8 mouse cellular contexts compared by ENCODE assay signal in the genomic region with DNA sequence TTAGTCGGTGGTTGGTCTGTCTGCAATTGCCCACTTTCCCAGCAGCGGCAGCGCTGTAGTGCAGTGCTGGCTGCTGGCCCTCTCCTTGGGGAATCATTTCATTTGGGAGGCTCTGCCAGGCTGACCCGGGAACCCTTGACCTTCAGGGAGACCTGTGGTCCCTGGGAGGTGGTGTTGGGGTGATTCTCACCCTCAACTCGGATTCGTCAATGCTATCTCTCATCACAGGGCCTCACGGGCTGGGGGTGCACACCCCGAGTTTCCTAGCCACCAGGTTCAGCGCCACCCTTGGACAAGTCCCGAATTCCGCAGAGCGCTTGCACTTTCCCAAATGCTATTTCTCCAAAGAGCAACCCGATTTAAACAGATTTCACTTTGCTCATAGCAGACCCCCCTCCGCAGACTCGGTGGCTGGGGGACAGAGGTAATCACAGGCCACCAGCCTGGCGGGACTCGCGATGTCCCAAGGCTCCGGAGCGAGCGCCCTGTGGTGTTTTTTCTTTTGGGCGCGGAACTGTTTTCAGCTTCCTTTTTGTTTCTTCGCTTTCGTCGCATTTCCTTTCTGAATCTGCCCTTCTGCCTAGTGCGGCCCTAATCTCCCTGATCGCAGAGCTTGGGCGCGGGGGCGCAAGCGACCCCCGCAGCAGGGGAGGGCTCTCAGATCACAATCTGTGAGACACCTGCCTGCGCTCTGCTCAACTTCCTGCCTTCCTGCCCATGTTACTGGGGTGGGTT.
DNase-seq lines count a peak whose midpoint lies in the region; ATAC-seq and TF ChIP-seq lines count a peak whose summit lies in the region.

No protein-coding gene starts in this region.

- TF ChIP-seq CTCF in brain, embryonic 14.5 days (IDR thresholded peaks at IDR 0.05; ENCODE audit: borderline replicate concordance, extremely low read depth, insufficient read depth, insufficient read length) = no peak

- peaks cover 11% of the 10 kb centered on the region; the same call in 1 of the 2 replicates for H3K27me3 ChIP-seq in heart, embryonic 14.5 days (ENCODE audit: control insufficient read depth, insufficient read depth, low read length)
- 0 out of 2 replicates have a peak, but pooled peaks cover 6% of the 10 kb centered on the region for H3K27me3 ChIP-seq in liver, embryonic 12.5 days (replicated peaks)
- H3K27me3 ChIP-seq in stomach, embryonic 16.5 days (ENCODE audit: control insufficient read depth, insufficient read depth, low read length) = no peaks in the 10 kb centered on the region; the same call in 1 of the 2 replicates

- under 1% methylated on average over 34 of the region's 34 CpGs for WGBS in heart, embryonic 14.5 days
- WGBS in liver, embryonic 12.5 days (ENCODE audit: insufficient replicate concordance) = 1% methylated on average over 34 of the region's 34 CpGs
- under 1% methylated on average over 34 of the region's 34 CpGs for WGBS in stomach, embryonic 16.5 days

- no peaks in the 10 kb centered on the region for H3K9me3 ChIP-seq in heart, embryonic 14.5 days (ENCODE audit: control insufficient read depth, low read length)
- no peaks in the 10 kb centered on the region for H3K9me3 ChIP-seq in liver, embryonic 12.5 days (replicated peaks)
- H3K9me3 ChIP-seq in stomach, embryonic 16.5 days (replicated peaks; ENCODE audit: control insufficient read depth, low read length) = no peaks in the 10 kb centered on the region

- peak; percentile 20 to 33 for DNase-seq in heart, adult 18-20 months
- DNase-seq in heart, adult 9 months (ENCODE audit: low spot score in 2 of 2) = no peak
- DNase-seq in CD4-positive, CD25-positive, alpha-beta regulatory T cell, adult 2 months (ENCODE audit: low read depth, low spot score) = peak; percentile 77
- peak; percentile 51 for DNase-seq in brain, embryonic 14.5 days (ENCODE audit: low read depth)
- DNase-seq in testis, postnatal 10 days (ENCODE audit: low spot score) = no peak

- H3K4me3 ChIP-seq in heart, embryonic 14.5 days (ENCODE audit: control insufficient read depth in 1 of 2, insufficient read depth in 1 of 2, low read depth in 1 of 2, low read length in 2 of 2) = peak overlapping the region; percentile 52 to 56
- H3K4me3 ChIP-seq in liver, embryonic 12.5 days = peak overlapping the region; percentile 43
- H3K4me3 ChIP-seq in stomach, embryonic 16.5 days (replicated peaks; ENCODE audit: low read length) = peak overlapping the region; percentile 57

- no peaks in the 10 kb centered on the region for H3K36me3 ChIP-seq in heart, embryonic 14.5 days (ENCODE audit: control insufficient read depth, insufficient read depth, low read length)
- H3K36me3 ChIP-seq in liver, embryonic 12.5 days = no peaks in the 10 kb centered on the region
- H3K36me3 ChIP-seq in stomach, embryonic 16.5 days (ENCODE audit: control insufficient read depth, insufficient read depth, low read length) = no peaks in the 10 kb centered on the region

- H3K4me1 ChIP-seq in heart, embryonic 14.5 days (ENCODE audit: control insufficient read depth in 2 of 2, insufficient read depth in 2 of 2, low read length in 2 of 2) = peaks cover 3 to 4% of the 10 kb centered on the region in 2 experiments; a peak in 3 of 4 replicates
- peaks cover 4% of the 10 kb centered on the region; the same call in 1 of the 2 replicates for H3K4me1 ChIP-seq in liver, embryonic 12.5 days
- H3K4me1 ChIP-seq in stomach, embryonic 16.5 days (ENCODE audit: control insufficient read depth, insufficient read depth, low read length) = no peaks in the 10 kb centered on the region

- TF ChIP-seq POLR2A in brain, embryonic 14.5 days (IDR thresholded peaks at IDR 0.05; ENCODE audit: borderline replicate concordance, extremely low read depth, insufficient read depth, insufficient read length, poor library complexity, severe bottlenecking) = no peak

- peak overlapping the region; percentile 65 for H3K9ac ChIP-seq in heart, embryonic 14.5 days (ENCODE audit: low read length)
- H3K9ac ChIP-seq in liver, embryonic 12.5 days = 0 out of 2 replicates have a peak overlapping the region, but pooled peaks have one; percentile 39
- peak overlapping the region; percentile 71 for H3K9ac ChIP-seq in stomach, embryonic 16.5 days (ENCODE audit: low read length)

- H3K27ac ChIP-seq in heart, embryonic 14.5 days (replicated peaks in 1 of 2; ENCODE audit: control insufficient read depth in 1 of 2, insufficient read depth in 1 of 2, low read depth in 2 of 2, low read length in 2 of 2) = no peak overlapping the region
- H3K27ac ChIP-seq in liver, embryonic 12.5 days = no peak overlapping the region
- H3K27ac ChIP-seq in stomach, embryonic 16.5 days (ENCODE audit: low read length) = no peak overlapping the region

- H3K4me2 ChIP-seq in heart, embryonic 14.5 days (ENCODE audit: low read length) = peak overlapping the region; percentile 86
- peak overlapping the region; percentile 66 for H3K4me2 ChIP-seq in liver, embryonic 12.5 days
- H3K4me2 ChIP-seq in stomach, embryonic 16.5 days (ENCODE audit: low read depth, low read length) = peak overlapping the region; percentile 79

- no peak for ATAC-seq in heart, embryonic 14.5 days (ENCODE audit: insufficient number of reproducible peaks, insufficient read depth, low FRiP score, low read depth)
- ATAC-seq in liver, embryonic 12.5 days = no peak
- no peak for ATAC-seq in stomach, embryonic 16.5 days (ENCODE audit: insufficient read depth, low FRiP score)

Comparison
In these comparisons a context has a peak if more than half of its experiments do, and no peak if none do; other contexts are left out.
1. DNase-seq: peak in heart, adult 18-20 months (2 of 2), CD4-positive, CD25-positive, alpha-beta regulatory T cell, adult 2 months (single experiment) and brain, embryonic 14.5 days (single experiment); none in heart, adult 9 months (0 of 2) and testis, postnatal 10 days (single experiment).
2. Peak in every context shown above with its lines, with median percentiles within 50 percentile points of each other: H3K4me2 ChIP-seq, H3K4me3 ChIP-seq and H3K9ac ChIP-seq.